Mouse (Mus musculus) forebrain, postnatal 0 days (tissue): ENCODE measurements around the gene Slc23a2. TPM values are rescaled to one million over a fixed set of nuclear protein-coding genes. Genes with fewer than 3 reads are reported as not detected.

Experiments
- ATAC-seq: fragments of 200-750 bp; cut with Nextera tagmentation; 2 replicates; pipeline ENCODE4 v1.8.0; 2017; ENCODE audit warnings: mild to moderate bottlenecking, moderate library complexity
- DNase-seq: peaks from one replicate; pipeline ENCODE4 v3.0.0-alpha.2; 2015
- H3K27ac ChIP-seq: fragments of 300-500 bp; sonication (generic); 2 replicates; pipeline ENCODE4 v1.5.1; 2014; ENCODE audit warnings: low read depth, mild to moderate bottlenecking, antibody characterized with exemption, low read length, moderate library complexity, mixed read lengths
- H3K27me3 ChIP-seq: fragments of 300-500 bp; sonication (generic); 2 replicates; pipeline ENCODE4 v1.6.1; 2014; ENCODE audit warnings: mild to moderate bottlenecking, low read length, mixed read lengths; ENCODE audit not compliant: insufficient read depth
- H3K36me3 ChIP-seq: fragments of 300-500 bp; sonication (generic); 2 replicates; pipeline ENCODE4 v1.6.1; 2014; ENCODE audit warnings: mild to moderate bottlenecking, moderate library complexity; ENCODE audit not compliant: insufficient read depth
- H3K4me1 ChIP-seq: fragments of 300-500 bp; sonication (generic); 2 replicates; pipeline ENCODE4 v1.6.1; 2014; ENCODE audit warnings: antibody characterized with exemption; ENCODE audit not compliant: insufficient read depth
- H3K4me2 ChIP-seq: fragments of 300-500 bp; sonication (generic); 2 replicates; pipeline ENCODE4 v1.6.1; 2014; ENCODE audit warnings: low read depth, mild to moderate bottlenecking, moderate library complexity
- H3K4me3 ChIP-seq: fragments of 300-500 bp; sonication (generic); 2 replicates; pipeline ENCODE4 v1.5.1; 2014; ENCODE audit warnings: low read depth, low read length, mixed read lengths
- H3K9ac ChIP-seq: fragments of 300-500 bp; sonication (generic); 2 replicates; pipeline ENCODE4 v1.6.1; 2014; ENCODE audit warnings: mild to moderate bottlenecking
- H3K9me3 ChIP-seq: fragments of 300-500 bp; sonication (generic); 2 replicates; pipeline ENCODE4 v1.6.1; 2016; ENCODE audit warnings: low read length
- CTCF ChIP-seq: sonication (generic); IDR thresholded peaks from 2 replicates; pipeline ENCODE4 v1.5.1; 2016; ENCODE audit warnings: antibody characterized with exemption, control low read depth, low read depth
- WGBS: fragments of 180-500 bp; shearing (Covaris S2); extraction: QIAGEN DNeasy Blood & Tissue Kit; methylation state at CpG from one replicate; pipeline ENCODE4 v1.1.7; 2014; 5-methylcytosine and 5-hydroxymethylcytosine counted together
- polyA plus RNA-seq: library from polyadenylated mRNA; unstranded; fragments of >200 nt; fragmentation: Nextera tagmentation; extraction: Ambion mirVana; gene quantifications from 2 replicates; pipeline ENCODE4 v1.2.1, GENCODE M21; 2015
- total RNA-seq: library from RNA; depleted of rRNA; stranded (reverse); fragments of >200 nt; gene quantifications from 2 replicates; pipeline ENCODE4 v1.2.3, GENCODE M21; 2014

Slc23a2 gene
- total and polyA plus RNA-seq, 2 experiments from 2014 or later: 36.2 to 57.2 TPM

- ATAC-seq (no peak), DNase-seq (no peak)
- WGBS: 93% methylated on average over 5 of the region's 5 CpGs
- Histone ChIP-seq H3K4me3 (no peak overlapping the region), H3K4me1 (no peaks in the 10 kb centered on the region), H3K36me3 (peaks cover 25% of the 10 kb centered on the region), H3K27me3 (no peaks in the 10 kb centered on the region), H3K4me2 (no peak overlapping the region), H3K9ac (no peak overlapping the region), H3K9me3 (no peaks in the 10 kb centered on the region), H3K27ac (no peak overlapping the region)
- no peak for TF ChIP-seq CTCF
Observed at GRCm38 (mm10) chr2:132051798-132052197, 93.1 kb downstream of the Slc23a2 start.

- 62% methylated on average over 3 of the region's 3 CpGs for WGBS
- H3K4me3 ChIP-seq: no peak overlapping the region
- TF ChIP-seq CTCF: no peak
- no peaks in the 10 kb centered on the region for H3K9me3 ChIP-seq
- no peak overlapping the region for H3K27ac ChIP-seq
- no peak overlapping the region for H3K4me2 ChIP-seq
- no peaks in the 10 kb centered on the region for H3K27me3 ChIP-seq
- peaks cover 8% of the 10 kb centered on the region; the same call in 1 of the 2 replicates for H3K36me3 ChIP-seq
- DNase-seq (no peak), ATAC-seq (no peak)
- H3K9ac ChIP-seq: no peak overlapping the region
- no peaks in the 10 kb centered on the region for H3K4me1 ChIP-seq
Observed at GRCm38 (mm10) chr2:132049921-132050320, 95.0 kb downstream of the Slc23a2 start.

- WGBS: 86% methylated on average over 3 of the region's 3 CpGs
Observed at GRCm38 (mm10) chr2:132049491-132049890, 95.4 kb downstream of the Slc23a2 start.

GRCm38 (mm10) chr2:132048143-132048772 lies 96.7 kb downstream of the Slc23a2 start:
- no peak for TF ChIP-seq CTCF
- Histone ChIP-seq H3K4me1 (no peaks in the 10 kb centered on the region), H3K4me3 (no peak overlapping the region), H3K4me2 (no peak overlapping the region), H3K27me3 (no peaks in the 10 kb centered on the region), H3K36me3 (no peaks in the 10 kb centered on the region), H3K9me3 (no peaks in the 10 kb centered on the region), H3K9ac (no peak overlapping the region), H3K27ac (no peak overlapping the region)
- no peak for DNase-seq
- ATAC-seq: no peak
- WGBS: 90% methylated on average over 11 of the region's 11 CpGs

More at GRCm38 (mm10) chr2:132049491-132049890, 95.4 kb downstream of the Slc23a2 start:
- TF ChIP-seq CTCF: no peak
- H3K4me3 ChIP-seq: no peak overlapping the region
- ATAC-seq (no peak), DNase-seq (no peak)
- H3K27ac ChIP-seq: no peak overlapping the region
- peaks cover 4% of the 10 kb centered on the region; the same call in 1 of the 2 replicates for H3K36me3 ChIP-seq
- H3K9me3 ChIP-seq: no peaks in the 10 kb centered on the region
- no peaks in the 10 kb centered on the region for H3K27me3 ChIP-seq
- no peaks in the 10 kb centered on the region for H3K4me1 ChIP-seq
- H3K9ac ChIP-seq: no peak overlapping the region
- no peak overlapping the region for H3K4me2 ChIP-seq

- WGBS: 84% methylated on average over 4 of the region's 4 CpGs
- Histone ChIP-seq H3K4me2 (no peak overlapping the region), H3K4me1 (no peaks in the 10 kb centered on the region), H3K36me3 (no peaks in the 10 kb centered on the region), H3K9ac (no peak overlapping the region), H3K4me3 (no peak overlapping the region), H3K27ac (no peak overlapping the region), H3K9me3 (no peaks in the 10 kb centered on the region), H3K27me3 (no peaks in the 10 kb centered on the region)
- TF ChIP-seq CTCF: no peak
- DNase-seq (no peak), ATAC-seq (no peak)
Observed at GRCm38 (mm10) chr2:132047364-132047763, 97.5 kb downstream of the Slc23a2 start.

- no peak for ATAC-seq
- 92% methylated on average over 4 of the region's 4 CpGs for WGBS
- DNase-seq: no peak
Observed at GRCm38 (mm10) chr2:132046659-132047058, 98.2 kb downstream of the Slc23a2 start.

GRCm38 (mm10) chr2:132044320-132045274 lies 100.3 kb downstream of the Slc23a2 start:
- ATAC-seq (no peak), DNase-seq (no peak)
- no peak for TF ChIP-seq CTCF
- Histone ChIP-seq H3K4me2 (no peak overlapping the region), H3K27me3 (no peaks in the 10 kb centered on the region), H3K36me3 (no peaks in the 10 kb centered on the region), H3K4me1 (no peaks in the 10 kb centered on the region), H3K9me3 (no peaks in the 10 kb centered on the region), H3K9ac (no peak overlapping the region), H3K27ac (peak overlapping the region; percentile 15; the same call in 1 of the 2 replicates), H3K4me3 (no peak overlapping the region)
- 64% methylated on average over 15 of the region's 15 CpGs for whole genome bisulfite sequencing

More at GRCm38 (mm10) chr2:132046659-132047058, 98.2 kb downstream of the Slc23a2 start:
- no peaks in the 10 kb centered on the region for H3K4me1 ChIP-seq
- no peak overlapping the region for H3K27ac ChIP-seq
- H3K4me3 ChIP-seq: no peak overlapping the region
- H3K9ac ChIP-seq: no peak overlapping the region
- H3K9me3 ChIP-seq: no peaks in the 10 kb centered on the region
- TF ChIP-seq CTCF: no peak
- no peaks in the 10 kb centered on the region for H3K27me3 ChIP-seq
- no peak overlapping the region for H3K4me2 ChIP-seq
- no peaks in the 10 kb centered on the region for H3K36me3 ChIP-seq
